Mouse (Mus musculus): Measurements from ENCODE around the gene Epb41l4b.

DNA sequence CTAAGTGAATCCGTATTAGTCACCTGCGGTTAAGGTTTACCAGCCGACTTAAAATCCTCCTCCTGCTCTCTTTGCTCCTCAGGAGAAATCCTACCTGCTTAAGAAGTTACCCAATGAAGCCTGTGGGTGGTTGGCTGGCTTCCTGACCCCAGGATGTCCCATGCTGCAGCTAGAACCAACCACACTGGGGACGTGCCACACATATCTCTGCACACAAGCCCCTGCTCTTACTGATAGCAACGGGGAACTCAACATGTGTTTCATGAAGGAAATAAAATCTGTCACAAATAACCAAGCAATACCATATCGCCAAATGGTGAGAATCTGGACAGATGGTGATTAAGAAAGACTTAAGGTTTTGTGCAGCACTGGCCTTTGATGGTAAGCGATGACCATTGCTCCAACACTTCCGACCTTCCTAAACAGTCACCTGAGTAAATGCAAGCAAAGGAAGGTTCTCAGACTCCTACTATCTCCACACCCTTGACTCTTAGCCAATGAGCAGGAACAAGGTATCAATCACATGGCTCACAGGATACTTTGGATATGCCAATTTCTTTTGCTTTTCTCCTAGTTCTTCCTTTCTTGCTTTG lies 131.7 kb downstream of the Epb41l4b start:
- TF ChIP-seq CTCF (IDR thresholded peaks at IDR 0.05; ENCODE audit: low read depth, low read length) (no peak), POLR2A (IDR thresholded peaks at IDR 0.05; ENCODE audit: insufficient read depth, low read length) (no peak), EP300 (IDR thresholded peaks at IDR 0.05; ENCODE audit: insufficient read depth, low read depth, low read length) (no peak)

Data from ES-Bruce4 (cell line).